Mouse (Mus musculus) embryonic facial prominence, embryonic 14.5 days (tissue): ENCODE data around the gene Pus7l. TPM values are rescaled to one million over a fixed set of nuclear protein-coding genes. Genes with fewer than 3 reads are reported as not detected.

Experiments used
- ATAC-seq: fragments of 200-750 bp; cut with Nextera tagmentation; 2 replicates; pipeline ENCODE4 v1.8.0; 2017; ENCODE audit warnings: low read depth, moderate number of reproducible peaks, moderate TSS enrichment
- DNase-seq: peaks from one replicate; pipeline ENCODE4 v3.0.0-alpha.2; 2015; ENCODE audit warnings: low spot score
- H3K27ac ChIP-seq: fragments of 300-500 bp; sonication (generic); replicated peaks from 2 replicates; pipeline ENCODE4 v1.5.1; 2014; ENCODE audit warnings: low read depth, mild to moderate bottlenecking, low read length, moderate library complexity
- H3K27me3 ChIP-seq: fragments of 300-500 bp; sonication (generic); replicated peaks from 2 replicates; pipeline ENCODE4 v1.6.1; 2014; ENCODE audit warnings: low read length; ENCODE audit not compliant: control insufficient read depth, insufficient read depth
- H3K36me3 ChIP-seq: fragments of 300-500 bp; sonication (generic); 2 replicates; pipeline ENCODE4 v1.6.1; 2014; ENCODE audit warnings: low read length, mixed read lengths; ENCODE audit not compliant: control insufficient read depth, insufficient read depth
- H3K4me1 ChIP-seq: fragments of 300-500 bp; sonication (generic); 2 replicates; pipeline ENCODE4 v1.6.1; 2014; ENCODE audit warnings: antibody characterized with exemption, low read length; ENCODE audit not compliant: control insufficient read depth, insufficient read depth
- H3K4me2 ChIP-seq: fragments of 300-500 bp; sonication (generic); 2 replicates; pipeline ENCODE4 v1.6.1; 2014; ENCODE audit warnings: low read depth, mild to moderate bottlenecking, low read length, moderate library complexity, mixed read lengths
- H3K4me3 ChIP-seq: fragments of 300-500 bp; sonication (generic); 2 replicates; pipeline ENCODE4 v1.5.1; 2014; ENCODE audit warnings: low read depth, mild to moderate bottlenecking, low read length
- H3K9ac ChIP-seq: fragments of 300-500 bp; sonication (generic); 2 replicates; pipeline ENCODE4 v1.6.1; 2014; ENCODE audit warnings: low read depth, mild to moderate bottlenecking, low read length, moderate library complexity, mixed read lengths
- H3K9me3 ChIP-seq: fragments of 300-500 bp; sonication (generic); 2 replicates; pipeline ENCODE4 v1.6.1; 2016; ENCODE audit warnings: low read length; ENCODE audit not compliant: control insufficient read depth
- WGBS: fragments of 180-500 bp; shearing (Covaris S2); extraction: QIAGEN DNeasy Blood & Tissue Kit; methylation state at CpG from one replicate; pipeline ENCODE4 v1.1.7; 2014; 5-methylcytosine and 5-hydroxymethylcytosine counted together
- polyA plus RNA-seq: library from polyadenylated mRNA; unstranded; fragments of >200 nt; fragmentation: Nextera tagmentation; extraction: Ambion mirVana; gene quantifications from 2 replicates; pipeline ENCODE4 v1.2.1, GENCODE M21; 2014

Gene Pus7l
- polyA plus RNA-seq, 1 experiment from 2014 or later = 8.7 TPM

- Histone ChIP-seq H3K36me3 (no peaks in the 10 kb centered on the region), H3K4me1 (peaks cover 17% of the 10 kb centered on the region), H3K27me3 (no peaks in the 10 kb centered on the region), H3K9me3 (no peaks in the 10 kb centered on the region), H3K9ac (no peak overlapping the region), H3K4me3 (no peak overlapping the region), H3K27ac (peak overlapping the region; percentile 17; the same call in 1 of the 2 replicates), H3K4me2 (no peak overlapping the region)
- no peak for ATAC-seq
- WGBS = 24% methylated on average over 13 of the region's 13 CpGs
- peak; percentile 21 for DNase-seq
Measured at GRCm38 (mm10) chr15:94478706-94479105, 64.6 kb downstream of the Pus7l start.

GRCm38 (mm10) chr15:94477287-94477686 lies 66.1 kb downstream of the Pus7l start:
- no peaks in the 10 kb centered on the region for H3K36me3 ChIP-seq
- H3K9ac ChIP-seq = no peak overlapping the region
- H3K9me3 ChIP-seq = no peaks in the 10 kb centered on the region
- H3K4me2 ChIP-seq = no peak overlapping the region
- H3K4me3 ChIP-seq = no peak overlapping the region
- ATAC-seq (no peak), DNase-seq (no peak)
- H3K4me1 ChIP-seq = peaks cover 17% of the 10 kb centered on the region
- H3K27ac ChIP-seq = no peak overlapping the region
- WGBS = 33% methylated on average over 7 of the region's 7 CpGs
- H3K27me3 ChIP-seq = no peaks in the 10 kb centered on the region

- Histone ChIP-seq H3K4me2 (no peak overlapping the region), H3K36me3 (no peaks in the 10 kb centered on the region), H3K27ac (no peak overlapping the region), H3K4me3 (no peak overlapping the region), H3K27me3 (no peaks in the 10 kb centered on the region), H3K9me3 (no peaks in the 10 kb centered on the region), H3K4me1 (peaks cover 17% of the 10 kb centered on the region), H3K9ac (no peak overlapping the region)
- WGBS = 76% methylated on average over 5 of the region's 5 CpGs
- ATAC-seq = no peak
- no peak for DNase-seq
Measured at GRCm38 (mm10) chr15:94475975-94476374, 67.4 kb downstream of the Pus7l start.

Other genes with a start within 250 kb of the Pus7l start
- gene Adamts20, start 78.1 kb downstream of the Pus7l start, polyA plus RNA-seq = 8.4 and 9.7 TPM in 2 replicates
- gene Irak4, start 96 bp upstream of the Pus7l start, polyA plus RNA-seq = 4.4 and 5.2 TPM in 2 replicates
- gene Twf1, start 46.3 kb upstream of the Pus7l start, polyA plus RNA-seq = 78.3 and 83.1 TPM in 2 replicates
- 9.6 and 11.1 TPM in 2 replicates for gene Tmem117, start 85.7 kb upstream of the Pus7l start, polyA plus RNA-seq